Mouse (Mus musculus) spleen, postnatal 36 days (tissue): ENCODE measurements at regions not wholly inside any gene's neighbourhood (a gene's known extent, or its start where the extent isn't known, plus 50 kb on each side); places are given as distances from the start of the nearest gene placed in this dataset.

Source experiments
- DNase-seq, 2 experiments: peaks; one replicate each; pipeline ENCODE4 v3.0.0; 2022; ENCODE audit warnings: low spot score in 2 of 2, mixed read lengths in 1 of 2

- DNase-seq = no peak
Observed at GRCm38 (mm10) chr1:73221863-73222262, 206.2 kb upstream of the Tnp1 start.

GRCm38 (mm10) chr1:73214305-73214946, 198.7 kb upstream of the Tnp1 start:
- no peak for DNase-seq

GRCm38 (mm10) chr1:73207421-73207820, 191.7 kb upstream of the Tnp1 start:
- no peak for DNase-seq

GRCm38 (mm10) chr1:73205788-73206187, 190.1 kb upstream of the Tnp1 start:
- no peak for DNase-seq

- no peak for DNase-seq
Observed at GRCm38 (mm10) chr1:73200112-73200511, 184.4 kb upstream of the Tnp1 start.

GRCm38 (mm10) chr1:73190832-73191231, 175.1 kb upstream of the Tnp1 start:
- DNase-seq = no peak

GRCm38 (mm10) chr1:73188796-73189195, 173.1 kb upstream of the Tnp1 start:
- no peak for DNase-seq

GRCm38 (mm10) chr1:73184477-73184876, 168.8 kb upstream of the Tnp1 start:
- no peak for DNase-seq

- DNase-seq = no peak
Observed at GRCm38 (mm10) chr1:73178810-73179209, 163.1 kb upstream of the Tnp1 start.

- DNase-seq = no peak
Observed at GRCm38 (mm10) chr1:73177076-73177475, 161.4 kb upstream of the Tnp1 start.

- DNase-seq = no peak
Observed at GRCm38 (mm10) chr1:73170668-73171008, 154.9 kb upstream of the Tnp1 start.

GRCm38 (mm10) chr1:73169929-73170667, 154.4 kb upstream of the Tnp1 start:
- DNase-seq = no peak

- no peak for DNase-seq
Observed at GRCm38 (mm10) chr1:73169077-73169869, 153.6 kb upstream of the Tnp1 start.

- DNase-seq = no peak
Observed at GRCm38 (mm10) chr1:73160199-73160598, 144.5 kb upstream of the Tnp1 start.

- no peak for DNase-seq
Observed at GRCm38 (mm10) chr1:73159405-73159976, 143.8 kb upstream of the Tnp1 start.

- no peak for DNase-seq
Observed at GRCm38 (mm10) chr1:73153438-73154097, 137.9 kb upstream of the Tnp1 start.

GRCm38 (mm10) chr1:73149926-73150325, 134.2 kb upstream of the Tnp1 start:
- DNase-seq = no peak

- no peak for DNase-seq
Observed at GRCm38 (mm10) chr1:73142845-73143244, 127.1 kb upstream of the Tnp1 start.

- DNase-seq = no peak
Observed at GRCm38 (mm10) chr1:73140557-73141345, 125.0 kb upstream of the Tnp1 start.

GRCm38 (mm10) chr1:73130215-73130861, 114.6 kb upstream of the Tnp1 start:
- DNase-seq = no peak

- no peak for DNase-seq
Observed at GRCm38 (mm10) chr1:73123012-73123411, 107.3 kb upstream of the Tnp1 start.
